ENCODE assay signal across 24 mouse cellular contexts in genomic region chr17:89454301-89454700, GRCm38 (mm10).
DNase-seq lines count a peak whose midpoint lies in the region; ATAC-seq and TF ChIP-seq lines count a peak whose summit lies in the region.
"Had no signal": no experiment of that assay in that cellular context is flagged by ENCODE, and none has a peak within 500 bp of the region (broad histone marks: within the 10 kb centered on the region; RNA-seq: fewer than 3 reads in every experiment).

No protein-coding gene starts in this region.

- TF ChIP-seq POLR2A in lung, adult 2 months (IDR thresholded peaks at IDR 0.05; ENCODE audit: borderline replicate concordance, extremely low read depth, low read depth, low read length) = no peak
- no peak for TF ChIP-seq POLR2A in myocyte (IDR thresholded peaks at IDR 0.05; ENCODE audit: insufficient read length, low read depth)

- TF ChIP-seq EP300 in lung, postnatal 0 days (IDR thresholded peaks at IDR 0.05) = no peak

- 95% methylated on average over 3 of the region's 3 CpGs for WGBS in lung, postnatal 0 days
- 83% methylated on average over 3 of the region's 3 CpGs for WGBS in lung, adult 2 months

- ATAC-seq in lung, postnatal 0 days = no peak
- ATAC-seq: forebrain, embryonic 16.5 days; intestine, postnatal 0 days had no signal

- no peak overlapping the region for H3K4me2 ChIP-seq in lung, postnatal 0 days (replicated peaks; ENCODE audit: low read depth, low read length)
- H3K4me2 ChIP-seq in myocyte (ENCODE audit: low read depth) = no peak overlapping the region
- H3K4me2 ChIP-seq: embryonic facial prominence, embryonic 15.5 days; hindbrain, embryonic 12.5 days; liver, embryonic 15.5 days; stomach, embryonic 15.5 days had no signal

- no peak overlapping the region for H3K27ac ChIP-seq in lung, postnatal 0 days (ENCODE audit: low read length)
- H3K27ac ChIP-seq: embryonic facial prominence, embryonic 15.5 days; hindbrain, embryonic 12.5 days; left cerebral cortex, adult 2 months; limb, embryonic 10.5 days; liver, embryonic 15.5 days; stomach, embryonic 15.5 days had no signal

- H3K4me3 ChIP-seq in lung, postnatal 0 days (ENCODE audit: low read depth, low read length) = no peak overlapping the region
- no peak overlapping the region for H3K4me3 ChIP-seq in lung, adult 2 months (replicated peaks; ENCODE audit: extremely low read depth, low read depth, low read length)
- H3K4me3 ChIP-seq in myocyte = no peak overlapping the region
- H3K4me3 ChIP-seq: embryonic facial prominence, embryonic 15.5 days; hindbrain, embryonic 12.5 days; left cerebral cortex, adult 2 months; limb, embryonic 10.5 days; liver, embryonic 15.5 days; stomach, embryonic 15.5 days had no signal

- no peaks in the 10 kb centered on the region for H3K36me3 ChIP-seq in lung, postnatal 0 days (ENCODE audit: insufficient read depth, low read length)
- no peaks in the 10 kb centered on the region for H3K36me3 ChIP-seq in myocyte (ENCODE audit: control insufficient read depth, insufficient read depth)
- H3K36me3 ChIP-seq: embryonic facial prominence, embryonic 15.5 days; hindbrain, embryonic 12.5 days; limb, embryonic 10.5 days; liver, embryonic 15.5 days; stomach, embryonic 15.5 days had no signal

- peak; percentile 11 for DNase-seq in lung, postnatal 0 days (ENCODE audit: low spot score)
- DNase-seq in lung, adult 2 months = no peak
- DNase-seq in adrenal gland, postnatal 14 days = peak; percentile 36
- peak; percentile 54 for DNase-seq in gonadal fat pad, adult 2 months (ENCODE audit: low read depth)
- no peak for DNase-seq in layer of hippocampus, postnatal 14 days (ENCODE audit: low spot score in 2 of 2)
- no peak for DNase-seq in heart, adult 11 months
- no peak for DNase-seq in lung, postnatal 10 days
- DNase-seq: cerebellum, adult 2 months; cerebellum, postnatal 25 days; gastrocnemius, postnatal 14 days; kidney, postnatal 4 days; layer of hippocampus, adult 9-11 months; liver; midbrain, embryonic 14.5 days; thymus, postnatal 25 days had no signal

- no peaks in the 10 kb centered on the region for H3K4me1 ChIP-seq in lung, postnatal 0 days (ENCODE audit: insufficient read depth, low read depth, low read length)
- H3K4me1 ChIP-seq in lung, adult 2 months (ENCODE audit: control insufficient read depth, insufficient read depth, low read length) = no peaks in the 10 kb centered on the region
- H3K4me1 ChIP-seq: embryonic facial prominence, embryonic 15.5 days; hindbrain, embryonic 12.5 days; liver, embryonic 15.5 days; stomach, embryonic 15.5 days had no signal

- H3ac ChIP-seq in myocyte (ENCODE audit: control insufficient read depth, insufficient read length) = no peak overlapping the region

- H3K27me3 ChIP-seq in lung, postnatal 0 days (replicated peaks; ENCODE audit: insufficient read depth, low read length) = no peaks in the 10 kb centered on the region
- H3K27me3 ChIP-seq in myocyte (ENCODE audit: control insufficient read depth, insufficient read depth, insufficient read length) = no peaks in the 10 kb centered on the region
- H3K27me3 ChIP-seq: embryonic facial prominence, embryonic 15.5 days; hindbrain, embryonic 12.5 days; liver, embryonic 15.5 days; stomach, embryonic 15.5 days had no signal

- H3K9ac ChIP-seq in lung, postnatal 0 days (replicated peaks; ENCODE audit: low read depth) = no peak overlapping the region
- H3K9ac ChIP-seq: embryonic facial prominence, embryonic 15.5 days; hindbrain, embryonic 12.5 days; liver, embryonic 15.5 days; stomach, embryonic 15.5 days had no signal

- no peak for TF ChIP-seq CTCF in lung, postnatal 0 days (IDR thresholded peaks at IDR 0.05)
- TF ChIP-seq CTCF in lung, adult 2 months (IDR thresholded peaks at IDR 0.05; ENCODE audit: insufficient read depth, low read length) = no peak

- H3K9me3 ChIP-seq in lung, postnatal 0 days (ENCODE audit: low read length) = no peaks in the 10 kb centered on the region
- H3K9me3 ChIP-seq: embryonic facial prominence, embryonic 15.5 days; hindbrain, embryonic 12.5 days; limb, embryonic 10.5 days; liver, embryonic 15.5 days; stomach, embryonic 15.5 days had no signal

- H3K79me2 ChIP-seq in myocyte (ENCODE audit: control insufficient read depth, insufficient read depth) = no peaks in the 10 kb centered on the region

TF ChIP-seq in myocyte, 11 proteins besides CTCF, POLR2A, EP300 and RAD21:
- TF ChIP-seq POLR2AphosphoS2 (IDR thresholded peaks at IDR 0.05; ENCODE audit: insufficient read length, low read depth) = no peak
- TF ChIP-seq CEBPB (IDR thresholded peaks at IDR 0.05; ENCODE audit: insufficient read depth, poor library complexity, severe bottlenecking) = peak; percentile 60

Comparison
In these comparisons a context has a peak if more than half of its experiments do, and no peak if none do; other contexts are left out.
1. DNase-seq: peak in lung, postnatal 0 days (single experiment), adrenal gland, postnatal 14 days (single experiment) and gonadal fat pad, adult 2 months (single experiment); none in lung, adult 2 months (single experiment), layer of hippocampus, postnatal 14 days (0 of 2), heart, adult 11 months (single experiment) and lung, postnatal 10 days (single experiment).